Mouse (Mus musculus) hindbrain, embryonic 13.5 days (tissue): ENCODE results near the gene Nod1. TPM values are rescaled to one million over a fixed set of nuclear protein-coding genes. Genes with fewer than 3 reads are reported as not detected.
A peak's percentile ranks its signal among the peaks of the same experiment; 100 is the strongest.

Experiments
- ATAC-seq: fragments of 200-750 bp; cut with Nextera tagmentation; 2 replicates; pipeline ENCODE4 v1.8.0; 2017; ENCODE audit warnings: moderate TSS enrichment; ENCODE audit not compliant: low FRiP score
- H3K27ac ChIP-seq: fragments of 300-500 bp; sonication (generic); 2 replicates; pipeline ENCODE4 v1.5.1; 2015; ENCODE audit warnings: inconsistent platforms, mild to moderate bottlenecking, moderate library complexity
- H3K27me3 ChIP-seq: fragments of 300-500 bp; sonication (generic); 2 replicates; pipeline ENCODE4 v1.6.1; 2015; ENCODE audit warnings: mild to moderate bottlenecking, inconsistent platforms
- H3K36me3 ChIP-seq: fragments of 300-500 bp; sonication (generic); 2 replicates; pipeline ENCODE4 v1.6.1; 2015; ENCODE audit warnings: mild to moderate bottlenecking, inconsistent platforms
- H3K4me1 ChIP-seq: fragments of 300-500 bp; sonication (generic); replicated peaks from 2 replicates; pipeline ENCODE4 v1.6.1; 2015; ENCODE audit warnings: inconsistent platforms
- H3K4me2 ChIP-seq: fragments of 300-500 bp; sonication (generic); 2 replicates; pipeline ENCODE4 v1.6.1; 2015; ENCODE audit warnings: inconsistent platforms, mild to moderate bottlenecking, moderate library complexity
- H3K4me3 ChIP-seq: fragments of 300-500 bp; sonication (generic); 2 replicates; pipeline ENCODE4 v1.5.1; 2015; ENCODE audit warnings: mild to moderate bottlenecking, inconsistent platforms
- H3K9ac ChIP-seq: fragments of 300-500 bp; sonication (generic); 2 replicates; pipeline ENCODE4 v1.6.1; 2015; ENCODE audit warnings: mild to moderate bottlenecking, inconsistent platforms
- H3K9me3 ChIP-seq: fragments of 300-500 bp; sonication (generic); 2 replicates; pipeline ENCODE4 v1.6.1; 2016; ENCODE audit warnings: inconsistent platforms
- WGBS: fragments of 180-500 bp; shearing (Covaris S2); methylation state at CpG from one replicate; pipeline ENCODE4 v1.1.7; 2015; 5-methylcytosine and 5-hydroxymethylcytosine counted together
- polyA plus RNA-seq: library from polyadenylated mRNA; unstranded; fragments of >200 nt; fragmentation: Nextera tagmentation; extraction: Ambion mirVana; gene quantifications from 2 replicates; pipeline ENCODE4 v1.2.1, GENCODE M21; 2015

Gene Nod1
- polyA plus RNA-seq, 1 experiment from 2014 or later: 2.4 TPM

GRCm38 (mm10) chr6:55002438-55002837 lies 30.0 kb upstream of the Nod1 start:
- no peaks in the 10 kb centered on the region for H3K4me1 ChIP-seq
- ATAC-seq: no peak
- H3K4me3 ChIP-seq: no peak overlapping the region
- WGBS: 75% methylated on average over 4 of the region's 4 CpGs
- H3K36me3 ChIP-seq: no peaks in the 10 kb centered on the region
- H3K27ac ChIP-seq: no peak overlapping the region
- H3K9ac ChIP-seq: no peak overlapping the region
- no peak overlapping the region for H3K4me2 ChIP-seq
- H3K9me3 ChIP-seq: no peaks in the 10 kb centered on the region
- H3K27me3 ChIP-seq: no peaks in the 10 kb centered on the region

- no peak overlapping the region for H3K9ac ChIP-seq
- H3K4me3 ChIP-seq: no peak overlapping the region
- no peak for ATAC-seq
- no peaks in the 10 kb centered on the region for H3K9me3 ChIP-seq
- no peaks in the 10 kb centered on the region for H3K27me3 ChIP-seq
- no peak overlapping the region for H3K27ac ChIP-seq
- no peak overlapping the region for H3K4me2 ChIP-seq
- 88% methylated on average over 4 of the region's 4 CpGs for WGBS
- no peaks in the 10 kb centered on the region for H3K36me3 ChIP-seq
- H3K4me1 ChIP-seq: no peaks in the 10 kb centered on the region
These were observed 28.9 kb upstream of the Nod1 start for GRCm38 (mm10) chr6:55001320-55001719.

DNA sequence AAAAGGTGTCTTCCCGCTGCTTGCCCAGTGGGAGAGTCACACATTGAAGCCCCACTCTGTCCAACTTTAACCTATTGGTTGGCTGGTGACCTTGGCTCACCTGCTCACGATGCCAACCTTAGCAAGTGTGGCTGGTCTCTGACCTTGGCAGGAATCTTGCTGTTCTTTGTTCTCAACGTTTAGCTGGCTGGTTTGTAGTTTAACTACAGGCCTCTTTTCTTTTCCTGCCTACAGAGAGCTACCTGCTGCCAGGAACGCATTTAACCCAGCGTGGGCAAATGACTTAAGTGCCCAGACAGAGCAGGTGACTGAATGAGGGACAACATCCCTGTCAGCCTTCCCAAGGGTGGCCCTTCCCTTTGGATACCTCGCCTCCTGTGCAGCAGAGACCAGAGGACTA lies 25.3 kb upstream of the Nod1 start:
- H3K27me3 ChIP-seq: no peaks in the 10 kb centered on the region
- no peak overlapping the region for H3K27ac ChIP-seq
- H3K4me2 ChIP-seq: no peak overlapping the region
- H3K4me1 ChIP-seq: no peaks in the 10 kb centered on the region
- WGBS: 85% methylated on average over 6 of the region's 6 CpGs
- ATAC-seq: no peak
- H3K36me3 ChIP-seq: no peaks in the 10 kb centered on the region
- H3K9me3 ChIP-seq: no peaks in the 10 kb centered on the region
- no peak overlapping the region for H3K4me3 ChIP-seq
- no peak overlapping the region for H3K9ac ChIP-seq

DNA sequence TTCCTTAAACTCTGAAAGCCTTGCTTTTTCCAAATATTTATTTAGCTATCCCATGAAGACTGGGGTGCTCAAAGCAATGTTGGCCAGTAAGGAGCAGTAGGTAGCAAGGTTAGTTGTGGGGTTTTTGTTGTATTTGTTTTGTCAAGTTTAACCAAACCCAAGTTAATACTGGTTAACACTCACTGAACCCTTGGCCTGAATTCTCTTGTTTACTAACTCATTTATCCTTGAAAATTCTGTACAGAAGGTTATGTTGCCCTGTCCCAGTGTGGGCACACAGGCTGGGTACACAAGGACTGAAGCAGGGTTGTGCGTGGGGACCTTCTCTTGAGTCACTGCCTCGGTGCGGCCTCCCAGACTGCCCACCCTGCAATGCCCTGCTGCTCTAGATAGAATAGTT lies 23.9 kb upstream of the Nod1 start:
- Histone ChIP-seq H3K9ac (no peak overlapping the region), H3K4me2 (no peak overlapping the region), H3K36me3 (no peaks in the 10 kb centered on the region), H3K4me1 (peaks cover 10% of the 10 kb centered on the region), H3K9me3 (no peaks in the 10 kb centered on the region), H3K4me3 (no peak overlapping the region), H3K27me3 (no peaks in the 10 kb centered on the region), H3K27ac (no peak overlapping the region)
- no peak for ATAC-seq
- 84% methylated on average over 3 of the region's 3 CpGs for WGBS

DNA sequence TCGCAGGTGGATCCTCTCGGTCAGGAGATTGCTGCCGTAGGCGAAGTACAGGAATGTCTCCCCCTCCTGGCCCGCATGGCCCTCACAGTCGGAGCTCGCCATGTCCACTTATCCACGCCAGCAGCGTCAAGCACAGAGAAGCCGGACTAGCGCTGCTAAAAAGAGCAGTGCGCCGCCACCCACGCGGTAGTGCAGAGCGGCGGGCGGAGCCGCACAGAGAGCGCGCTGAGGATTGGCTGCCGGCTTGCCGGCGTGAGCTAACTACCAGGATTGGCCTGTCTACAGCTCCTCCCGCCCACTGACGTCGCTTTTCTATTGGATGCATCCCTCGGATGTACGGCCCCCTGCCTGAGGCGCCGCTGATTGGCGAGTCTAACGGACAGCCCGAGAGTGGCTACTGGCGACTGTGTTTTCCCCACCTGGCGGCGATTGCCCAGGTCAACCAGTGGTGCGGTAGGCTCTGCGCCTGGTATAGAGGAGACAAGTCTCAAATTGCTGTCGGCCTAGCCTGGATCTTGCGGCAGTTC lies 20.4 kb upstream of the Nod1 start, which contains the start of gene Ggct:
Ggct (minus strand) TSS at position 217 of the 527 bp plus-strand sequence.
- Histone ChIP-seq H3K9ac (peak within 1 kb of the TSS; percentile 75), H3K27me3 (no peaks in the 10 kb centered on the region), H3K4me2 (peak within 1 kb of the TSS; percentile 78), H3K36me3 (no peaks in the 10 kb centered on the region), H3K4me3 (peak within 1 kb of the TSS; percentile 58), H3K27ac (peak within 1 kb of the TSS; percentile 79), H3K4me1 (peaks cover 12% of the 10 kb centered on the region), H3K9me3 (no peaks in the 10 kb centered on the region)
- under 1% methylated on average over 41 of the region's 41 CpGs for WGBS
- ATAC-seq: peak; percentile 100

GRCm38 (mm10) chr6:54992141-54992540 lies 19.7 kb upstream of the Nod1 start:
- Histone ChIP-seq H3K9me3 (no peaks in the 10 kb centered on the region), H3K27me3 (no peaks in the 10 kb centered on the region), H3K4me1 (peaks cover 12% of the 10 kb centered on the region), H3K4me3 (peak overlapping the region; percentile 58), H3K4me2 (peak overlapping the region; percentile 78), H3K9ac (peak overlapping the region; percentile 75), H3K27ac (peak overlapping the region; percentile 79), H3K36me3 (no peaks in the 10 kb centered on the region)
- WGBS: 8% methylated on average over 7 of the region's 7 CpGs
- no peak for ATAC-seq

- H3K9me3 ChIP-seq: no peaks in the 10 kb centered on the region
- no peak overlapping the region for H3K9ac ChIP-seq
- no peak for ATAC-seq
- H3K4me1 ChIP-seq: peaks cover 12% of the 10 kb centered on the region
- H3K36me3 ChIP-seq: no peaks in the 10 kb centered on the region
- H3K27me3 ChIP-seq: no peaks in the 10 kb centered on the region
- WGBS: 88% methylated on average over 2 of the region's 2 CpGs
- 0 out of 2 replicates have a peak overlapping the region, but pooled peaks have one; percentile 78 for H3K4me2 ChIP-seq
- H3K27ac ChIP-seq: no peak overlapping the region
- H3K4me3 ChIP-seq: no peak overlapping the region
These were observed 18.8 kb upstream of the Nod1 start for GRCm38 (mm10) chr6:54991189-54991588.

DNA sequence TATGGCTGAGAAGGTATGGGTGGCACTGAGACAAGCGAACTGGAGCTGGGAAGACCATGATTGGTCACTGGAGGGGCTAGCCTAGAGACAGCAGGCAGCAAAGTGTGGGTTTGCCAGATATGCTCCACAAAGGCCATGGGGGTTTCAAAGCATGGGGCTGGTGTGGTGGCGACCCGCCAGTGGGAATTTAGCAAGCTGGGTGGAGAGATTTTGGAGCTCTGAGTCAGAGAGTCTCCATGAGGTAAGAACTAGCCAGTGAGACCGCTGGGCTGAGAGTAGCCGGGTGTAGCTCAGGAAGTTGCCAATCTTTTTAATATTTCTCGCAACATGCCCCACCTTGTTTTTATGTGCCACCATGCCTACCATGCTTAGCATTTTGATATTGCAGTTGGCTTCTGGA lies 15.7 kb upstream of the Nod1 start:
- Histone ChIP-seq H3K27me3 (no peaks in the 10 kb centered on the region), H3K27ac (no peak overlapping the region), H3K4me3 (no peak overlapping the region), H3K4me2 (no peak overlapping the region), H3K36me3 (no peaks in the 10 kb centered on the region; the same call in none of the 2 replicates), H3K9ac (no peak overlapping the region), H3K9me3 (no peaks in the 10 kb centered on the region), H3K4me1 (peaks cover 12% of the 10 kb centered on the region)
- 93% methylated on average over 6 of the region's 6 CpGs for WGBS
- no peak for ATAC-seq

DNA sequence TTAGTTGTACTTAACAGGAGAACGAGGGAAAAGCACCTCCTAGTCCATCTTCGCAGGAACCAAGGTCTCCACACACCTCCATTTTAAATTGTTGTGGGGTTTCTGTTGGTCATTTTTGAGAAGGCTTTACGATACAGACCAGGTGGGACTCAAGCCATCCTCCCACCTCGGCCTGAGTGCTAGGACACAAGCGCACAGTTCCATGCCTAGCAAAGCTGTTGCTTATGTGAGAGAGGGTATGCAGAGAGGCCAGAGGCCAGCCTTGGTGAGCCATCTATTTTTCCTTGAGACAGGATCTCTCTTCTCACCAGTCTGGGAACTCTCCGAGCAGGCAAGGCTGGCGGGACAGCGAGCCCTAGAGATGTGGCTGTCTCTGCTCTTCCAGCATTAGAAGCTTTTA lies 11.7 kb upstream of the Nod1 start:
- H3K9ac ChIP-seq: no peak overlapping the region
- no peaks in the 10 kb centered on the region for H3K4me1 ChIP-seq
- H3K4me3 ChIP-seq: no peak overlapping the region
- H3K4me2 ChIP-seq: no peak overlapping the region
- WGBS: 95% methylated on average over 8 of the region's 8 CpGs
- no peaks in the 10 kb centered on the region for H3K27me3 ChIP-seq
- no peak overlapping the region for H3K27ac ChIP-seq
- H3K36me3 ChIP-seq: no peaks in the 10 kb centered on the region; the same call in none of the 2 replicates
- ATAC-seq: no peak
- no peaks in the 10 kb centered on the region for H3K9me3 ChIP-seq

GRCm38 (mm10) chr6:54983526-54984050 lies 11.2 kb upstream of the Nod1 start:
- H3K4me3 ChIP-seq: no peak overlapping the region
- WGBS: 96% methylated on average over 4 of the region's 4 CpGs
- no peaks in the 10 kb centered on the region for H3K27me3 ChIP-seq
- H3K9me3 ChIP-seq: no peaks in the 10 kb centered on the region
- no peaks in the 10 kb centered on the region for H3K4me1 ChIP-seq
- H3K4me2 ChIP-seq: no peak overlapping the region
- no peak for ATAC-seq
- no peaks in the 10 kb centered on the region; the same call in none of the 2 replicates for H3K36me3 ChIP-seq
- H3K9ac ChIP-seq: no peak overlapping the region
- H3K27ac ChIP-seq: no peak overlapping the region

DNA sequence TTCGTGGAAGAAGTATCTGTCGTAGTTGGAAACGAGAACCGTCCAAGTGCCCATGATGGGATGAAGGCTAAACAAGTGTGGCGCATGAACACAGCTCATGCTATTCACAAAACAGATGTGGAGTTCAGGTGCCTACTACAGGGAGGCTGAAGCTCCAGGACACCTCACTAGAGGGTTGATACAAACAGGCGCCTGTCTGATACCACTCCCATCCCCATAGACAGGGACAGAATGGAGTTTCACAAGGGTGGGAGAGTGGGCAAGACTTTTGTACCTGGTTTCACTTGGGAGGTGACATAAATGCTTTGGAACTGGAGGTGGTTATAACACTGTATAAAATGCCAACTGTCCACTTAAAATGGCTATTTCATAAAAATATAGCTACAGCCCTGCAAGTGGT lies 7.0 kb upstream of the Nod1 start:
- Histone ChIP-seq H3K4me3 (no peak overlapping the region), H3K36me3 (no peaks in the 10 kb centered on the region; the same call in 1 of the 2 replicates), H3K9me3 (no peaks in the 10 kb centered on the region), H3K27me3 (0 out of 2 replicates have a peak, but pooled peaks cover 7% of the 10 kb centered on the region), H3K4me1 (no peaks in the 10 kb centered on the region), H3K27ac (no peak overlapping the region), H3K9ac (no peak overlapping the region), H3K4me2 (no peak overlapping the region)
- ATAC-seq: no peak
- whole genome bisulfite sequencing: 99% methylated on average over 6 of the region's 6 CpGs

DNA sequence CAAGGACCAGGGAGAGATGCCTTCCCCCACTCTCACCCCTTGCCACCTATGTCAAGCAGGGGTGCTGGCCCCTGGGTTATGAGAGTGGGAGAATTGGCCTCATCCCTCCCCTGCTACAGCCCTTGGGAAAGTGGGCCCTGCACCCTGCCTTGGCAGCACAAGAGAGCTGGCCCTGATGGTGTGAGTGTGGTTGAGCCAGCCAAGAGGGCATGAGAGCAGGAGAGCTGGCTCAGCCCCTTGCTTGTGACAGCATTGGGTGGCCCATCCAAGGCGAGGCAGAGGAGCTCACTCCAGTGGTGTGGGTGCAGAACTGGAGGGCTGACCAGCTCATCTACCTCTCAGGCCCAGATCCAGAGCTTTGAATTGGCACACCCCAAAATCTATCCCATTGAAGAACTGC lies 3.2 kb upstream of the Nod1 start:
- no peaks in the 10 kb centered on the region for H3K36me3 ChIP-seq
- H3K4me2 ChIP-seq: no peak overlapping the region
- H3K4me1 ChIP-seq: peaks cover 16% of the 10 kb centered on the region
- no peak overlapping the region for H3K9ac ChIP-seq
- peaks cover 39% of the 10 kb centered on the region for H3K27me3 ChIP-seq
- H3K27ac ChIP-seq: no peak overlapping the region
- no peak for ATAC-seq
- H3K4me3 ChIP-seq: no peak overlapping the region
- H3K9me3 ChIP-seq: no peaks in the 10 kb centered on the region
- WGBS: 72% methylated on average over 1 of the region's 1 CpGs

- Histone ChIP-seq H3K4me3 (no peak overlapping the region), H3K4me2 (no peak overlapping the region), H3K4me1 (peaks cover 16% of the 10 kb centered on the region), H3K27ac (no peak overlapping the region), H3K9me3 (no peaks in the 10 kb centered on the region), H3K27me3 (peaks cover 39% of the 10 kb centered on the region), H3K36me3 (no peaks in the 10 kb centered on the region), H3K9ac (no peak overlapping the region)
- 69% methylated on average over 5 of the region's 5 CpGs for WGBS
- no peak for ATAC-seq
These were observed 2.1 kb upstream of the Nod1 start for GRCm38 (mm10) chr6:54974501-54974900.
